Mouse (Mus musculus) embryonic facial prominence, embryonic 11.5 days (tissue): Measurements from ENCODE around the gene Pbx1. TPM values are rescaled to one million over a fixed set of nuclear protein-coding genes. Genes with fewer than 3 reads are reported as not detected.

Source experiments
- ATAC-seq: fragments of 200-750 bp; cut with Nextera tagmentation; replicated peaks from 2 replicates; pipeline ENCODE4 v1.8.0; 2017; ENCODE audit warnings: low read depth; ENCODE audit not compliant: insufficient number of reproducible peaks, low FRiP score, low TSS enrichment
- DNase-seq: peaks from one replicate; pipeline ENCODE4 v3.0.0-alpha.2; 2015; ENCODE audit warnings: low spot score
- H3K27ac ChIP-seq: fragments of 300-500 bp; sonication (generic); replicated peaks from 2 replicates; pipeline ENCODE4 v1.5.1; 2014; ENCODE audit warnings: mild to moderate bottlenecking, low read depth, low read length, control low read depth
- H3K27me3 ChIP-seq: fragments of 300-500 bp; sonication (generic); 2 replicates; pipeline ENCODE4 v1.6.1; 2014; ENCODE audit warnings: mild to moderate bottlenecking, low read length, moderate library complexity, mixed read lengths; ENCODE audit not compliant: control insufficient read depth, insufficient read depth
- H3K36me3 ChIP-seq: fragments of 300-500 bp; sonication (generic); replicated peaks from 2 replicates; pipeline ENCODE4 v1.6.1; 2014; ENCODE audit warnings: low read depth, mild to moderate bottlenecking, low read length, moderate library complexity, mixed read lengths; ENCODE audit not compliant: control insufficient read depth, insufficient read depth
- H3K4me1 ChIP-seq: fragments of 300-500 bp; sonication (generic); 2 replicates; pipeline ENCODE4 v1.6.1; 2014; ENCODE audit warnings: low read length, mixed read lengths; ENCODE audit not compliant: control insufficient read depth, insufficient read depth
- H3K4me2 ChIP-seq: fragments of 300-500 bp; sonication (generic); 2 replicates; pipeline ENCODE4 v1.6.1; 2014; ENCODE audit warnings: low read depth, mild to moderate bottlenecking, control low read depth, low read length, moderate library complexity
- H3K4me3 ChIP-seq: fragments of 300-500 bp; sonication (generic); 2 replicates; pipeline ENCODE4 v1.5.1; 2014; ENCODE audit warnings: low read depth, low read length, control low read depth
- H3K9ac ChIP-seq: fragments of 300-500 bp; sonication (generic); replicated peaks from 2 replicates; pipeline ENCODE4 v1.6.1; 2014; ENCODE audit warnings: mild to moderate bottlenecking, control low read depth, low read length
- H3K9me3 ChIP-seq: fragments of 300-500 bp; sonication (generic); replicated peaks from 2 replicates; pipeline ENCODE4 v1.6.1; 2016; ENCODE audit warnings: mild to moderate bottlenecking, low read length, inconsistent platforms, mixed read lengths; ENCODE audit not compliant: control insufficient read depth
- WGBS: fragments of 180-500 bp; shearing (Covaris S2); extraction: QIAGEN DNeasy Blood & Tissue Kit; methylation state at CpG from one replicate; pipeline ENCODE4 v1.1.7; 2014; 5-methylcytosine and 5-hydroxymethylcytosine counted together
- polyA plus RNA-seq: library from polyadenylated mRNA; unstranded; fragments of >200 nt; fragmentation: Nextera tagmentation; extraction: Ambion mirVana; gene quantifications from 2 replicates; pipeline ENCODE4 v1.2.1, GENCODE M21; 2014

The Pbx1 gene
- polyA plus RNA-seq, 1 experiment from 2014 or later, result 47.8 TPM

GRCm38 (mm10) chr1:168260391-168260790 is 171.7 kb downstream of the Pbx1 start:
- 91% methylated on average over 3 of the region's 3 CpGs for WGBS
- H3K36me3 ChIP-seq, result no peaks in the 10 kb centered on the region
- no peak overlapping the region for H3K9ac ChIP-seq
- DNase-seq, result no peak
- ATAC-seq, result no peak
- no peak overlapping the region for H3K27ac ChIP-seq
- no peak overlapping the region for H3K4me2 ChIP-seq
- no peak overlapping the region for H3K4me3 ChIP-seq
- no peaks in the 10 kb centered on the region for H3K4me1 ChIP-seq
- H3K27me3 ChIP-seq, result no peaks in the 10 kb centered on the region
- no peaks in the 10 kb centered on the region for H3K9me3 ChIP-seq

- ATAC-seq, result no peak
- Histone ChIP-seq H3K4me3 (no peak overlapping the region), H3K27me3 (no peaks in the 10 kb centered on the region), H3K36me3 (no peaks in the 10 kb centered on the region), H3K4me2 (no peak overlapping the region), H3K27ac (no peak overlapping the region), H3K9me3 (no peaks in the 10 kb centered on the region), H3K4me1 (no peaks in the 10 kb centered on the region), H3K9ac (no peak overlapping the region)
- no peak for DNase-seq
- WGBS, result 72% methylated on average over 7 of the region's 7 CpGs
Measured at GRCm38 (mm10) chr1:168258856-168259255, 173.2 kb downstream of the Pbx1 start.

DNA sequence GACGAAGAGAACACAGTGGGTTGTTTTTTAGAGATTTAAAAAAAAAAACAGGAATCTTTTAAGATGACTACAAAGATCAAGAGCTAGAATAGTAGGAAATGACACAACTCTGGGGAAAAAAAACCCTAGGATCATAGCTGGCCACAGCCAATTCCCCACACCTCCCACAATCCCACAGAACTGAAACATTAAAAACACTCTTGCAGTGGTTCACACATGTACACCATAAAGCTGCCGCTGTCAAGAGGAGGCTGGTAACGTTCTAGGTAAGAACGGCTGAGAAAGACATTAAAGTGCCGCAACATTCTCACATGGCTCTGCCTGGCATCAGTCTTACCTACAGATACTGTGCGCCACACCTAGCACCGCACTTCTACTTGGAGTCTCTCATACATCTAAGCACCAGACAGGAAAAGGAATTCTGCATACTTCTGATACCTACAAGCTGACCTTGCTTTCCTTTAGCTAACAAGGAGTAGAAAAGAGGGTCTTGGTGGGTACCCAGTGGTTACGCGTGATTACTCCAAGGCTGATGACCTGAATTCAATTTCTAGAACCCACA is 176.6 kb downstream of the Pbx1 start:
- no peaks in the 10 kb centered on the region for H3K27me3 ChIP-seq
- no peaks in the 10 kb centered on the region for H3K36me3 ChIP-seq
- 95% methylated on average over 9 of the region's 9 CpGs for WGBS
- no peak overlapping the region for H3K4me2 ChIP-seq
- H3K4me1 ChIP-seq, result no peaks in the 10 kb centered on the region
- H3K9ac ChIP-seq, result no peak overlapping the region
- no peak overlapping the region for H3K4me3 ChIP-seq
- ATAC-seq (no peak), DNase-seq (no peak)
- H3K27ac ChIP-seq, result no peak overlapping the region
- no peaks in the 10 kb centered on the region for H3K9me3 ChIP-seq

DNA sequence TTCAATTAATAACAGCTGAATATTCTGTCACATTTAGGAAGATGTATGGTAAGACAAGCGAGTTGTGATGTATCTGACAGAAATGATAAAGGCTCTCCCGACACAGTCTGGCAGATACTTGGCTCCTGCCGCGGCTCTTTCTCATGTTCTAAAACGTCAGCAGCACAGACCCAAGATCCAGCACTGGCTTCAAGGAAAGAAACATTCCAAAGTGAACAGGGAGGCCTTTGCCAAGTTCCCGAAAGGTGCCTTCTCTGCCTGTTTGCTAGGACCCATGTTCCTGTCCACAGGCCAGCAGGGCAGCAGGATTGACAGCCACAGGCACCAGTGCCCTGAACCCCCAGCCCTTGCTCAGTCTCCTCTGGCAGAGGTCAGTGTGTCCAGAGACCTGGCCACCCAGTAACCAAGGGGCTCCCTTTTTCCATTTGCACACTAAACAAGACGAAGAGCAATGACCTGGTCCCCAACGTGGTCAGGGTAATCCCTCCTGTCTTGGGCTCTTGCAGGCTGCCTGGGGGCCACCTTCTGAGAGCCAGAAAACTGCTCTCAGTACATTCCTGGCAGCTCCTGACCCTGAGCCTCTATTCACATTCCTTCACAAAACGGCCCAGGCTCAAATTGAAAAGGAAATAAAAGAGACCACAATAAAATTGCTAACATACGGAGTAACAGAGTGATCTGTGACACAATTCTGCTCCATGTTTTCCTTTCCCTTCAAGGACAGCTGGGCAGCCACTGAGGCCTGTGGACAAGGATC is 184.9 kb downstream of the Pbx1 start:
- DNase-seq, result peak; percentile 32
- no peak overlapping the region for H3K4me3 ChIP-seq
- no peaks in the 10 kb centered on the region for H3K9me3 ChIP-seq
- no peaks in the 10 kb centered on the region for H3K27me3 ChIP-seq
- peak overlapping the region; percentile 56; the same call in 1 of the 2 replicates for H3K27ac ChIP-seq
- H3K4me1 ChIP-seq, result peaks cover 5% of the 10 kb centered on the region
- no peaks in the 10 kb centered on the region for H3K36me3 ChIP-seq
- H3K4me2 ChIP-seq, result no peak overlapping the region
- ATAC-seq, result 0 out of 2 replicates have a peak, but pooled peaks have one; percentile 49
- 38% methylated on average over 10 of the region's 10 CpGs for WGBS
- no peak overlapping the region for H3K9ac ChIP-seq

- 66% methylated on average over 5 of the region's 5 CpGs for WGBS
- H3K4me1 ChIP-seq, result peaks cover 12% of the 10 kb centered on the region
- no peaks in the 10 kb centered on the region for H3K36me3 ChIP-seq
- H3K27me3 ChIP-seq, result no peaks in the 10 kb centered on the region
- H3K4me2 ChIP-seq, result no peak overlapping the region
- DNase-seq, result no peak
- H3K4me3 ChIP-seq, result no peak overlapping the region
- no peak overlapping the region for H3K27ac ChIP-seq
- no peaks in the 10 kb centered on the region for H3K9me3 ChIP-seq
- no peak for ATAC-seq
- no peak overlapping the region for H3K9ac ChIP-seq
Measured at GRCm38 (mm10) chr1:168245539-168245938, 186.5 kb downstream of the Pbx1 start.

DNA sequence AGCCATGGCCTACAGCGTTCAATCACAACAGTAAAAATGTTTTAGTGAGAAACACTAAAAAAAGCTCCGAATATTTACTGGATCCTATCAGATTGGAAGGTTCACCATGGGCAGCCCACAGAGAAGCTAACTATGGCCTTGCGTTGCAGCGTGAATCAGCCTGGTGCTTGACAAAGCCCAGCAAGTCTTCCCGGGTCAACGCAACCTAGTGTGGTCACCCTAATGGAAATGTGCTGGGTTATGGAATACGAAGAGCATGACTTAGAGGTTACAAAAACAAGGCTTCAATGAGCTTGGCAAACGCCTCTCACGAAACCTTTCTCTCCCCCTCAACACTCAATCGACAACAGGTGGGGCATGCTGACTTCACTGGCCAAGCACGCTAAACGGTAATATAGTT is 188.3 kb downstream of the Pbx1 start:
- Histone ChIP-seq H3K4me3 (no peak overlapping the region), H3K9ac (no peak overlapping the region), H3K4me1 (peaks cover 12% of the 10 kb centered on the region), H3K27me3 (no peaks in the 10 kb centered on the region), H3K4me2 (no peak overlapping the region), H3K27ac (no peak overlapping the region), H3K36me3 (no peaks in the 10 kb centered on the region), H3K9me3 (no peaks in the 10 kb centered on the region)
- DNase-seq, result no peak
- ATAC-seq, result no peak
- WGBS, result 66% methylated on average over 12 of the region's 12 CpGs

- Histone ChIP-seq H3K27me3 (no peaks in the 10 kb centered on the region), H3K9ac (no peak overlapping the region), H3K9me3 (no peaks in the 10 kb centered on the region), H3K36me3 (no peaks in the 10 kb centered on the region), H3K4me1 (peaks cover 12% of the 10 kb centered on the region), H3K27ac (no peak overlapping the region; the same call in 1 of the 2 replicates), H3K4me3 (no peak overlapping the region), H3K4me2 (no peak overlapping the region)
- no peak for ATAC-seq
- no peak for DNase-seq
- 87% methylated on average over 7 of the region's 7 CpGs for WGBS
Measured at GRCm38 (mm10) chr1:168243068-168243467, 189.0 kb downstream of the Pbx1 start.

GRCm38 (mm10) chr1:168241316-168241715 is 190.8 kb downstream of the Pbx1 start:
- H3K27me3 ChIP-seq, result no peaks in the 10 kb centered on the region
- WGBS, result 23% methylated on average over 7 of the region's 7 CpGs
- 0 out of 2 replicates have a peak overlapping the region, but pooled peaks have one; percentile 13 for H3K9ac ChIP-seq
- ATAC-seq (no peak), DNase-seq (no peak)
- no peaks in the 10 kb centered on the region for H3K9me3 ChIP-seq
- H3K4me3 ChIP-seq, result no peak overlapping the region
- H3K36me3 ChIP-seq, result no peaks in the 10 kb centered on the region
- peak overlapping the region; percentile 62 for H3K27ac ChIP-seq
- peak overlapping the region; percentile 16 for H3K4me2 ChIP-seq
- peaks cover 12% of the 10 kb centered on the region for H3K4me1 ChIP-seq
